Comparison of ENCODE assay signal across 11 mouse cellular contexts in the genomic region with DNA sequence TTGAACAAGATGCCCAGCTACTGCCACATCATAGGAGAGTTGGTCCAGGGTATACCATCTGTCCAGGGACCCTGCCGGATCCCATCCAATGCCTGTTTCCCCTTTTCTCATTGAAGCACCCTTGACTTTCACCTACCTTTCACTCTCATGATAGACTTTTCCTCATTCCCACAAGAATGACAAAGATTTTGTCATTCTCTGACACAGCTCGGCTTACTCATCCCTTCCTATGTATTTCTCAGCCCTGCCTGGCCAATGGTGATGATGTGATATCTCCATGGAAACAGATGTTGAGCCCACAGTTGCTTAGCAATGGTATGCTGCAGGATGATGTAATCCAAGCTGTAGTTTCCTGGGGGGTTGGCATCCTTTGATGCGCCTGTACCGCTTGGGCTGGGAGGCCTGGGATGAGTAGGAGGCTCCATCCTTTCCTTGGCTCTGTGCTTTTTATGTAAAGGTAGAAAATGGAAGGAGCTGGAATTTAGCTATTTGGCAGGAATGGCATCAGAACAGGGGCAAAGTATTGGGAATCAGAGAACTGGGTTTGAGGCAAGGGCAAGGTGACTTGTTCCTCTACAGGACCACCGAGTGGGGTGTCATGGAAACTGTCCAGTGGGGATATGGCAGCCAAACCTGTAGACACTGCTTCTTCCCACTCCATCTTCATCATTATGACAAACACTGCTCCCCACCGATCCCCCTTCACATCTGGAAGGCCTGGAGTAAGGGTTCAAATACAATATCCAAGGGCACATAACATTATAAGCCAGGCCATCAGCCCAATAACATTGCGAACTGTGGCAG.
DNase-seq lines count a peak whose midpoint lies in the region; ATAC-seq lines count a peak whose summit lies in the region.
"Had no signal": no experiment of that assay in that cellular context is flagged by ENCODE, and none has a peak within 500 bp of the region (broad histone marks: within the 10 kb centered on the region; RNA-seq: fewer than 3 reads in every experiment).

No protein-coding gene starts in this region.

- no peak overlapping the region for H3K9ac ChIP-seq in midbrain, embryonic 13.5 days (replicated peaks)
- no peak overlapping the region for H3K9ac ChIP-seq in kidney, embryonic 16.5 days (replicated peaks; ENCODE audit: low read length)
- H3K9ac ChIP-seq: limb, embryonic 12.5 days had no signal

- no peaks in the 10 kb centered on the region for H3K36me3 ChIP-seq in midbrain, embryonic 13.5 days
- no peaks in the 10 kb centered on the region for H3K36me3 ChIP-seq in kidney, embryonic 16.5 days (ENCODE audit: insufficient read depth, low read length)
- H3K36me3 ChIP-seq: limb, embryonic 12.5 days had no signal

- peak overlapping the region; percentile 25; the same call in 1 of the 2 replicates for H3K27ac ChIP-seq in midbrain, embryonic 13.5 days
- no peak overlapping the region for H3K27ac ChIP-seq in kidney, embryonic 16.5 days (ENCODE audit: low read length)
- H3K27ac ChIP-seq: limb, embryonic 12.5 days had no signal

- H3K27me3 ChIP-seq in midbrain, embryonic 13.5 days, result no peaks in the 10 kb centered on the region
- H3K27me3 ChIP-seq in kidney, embryonic 16.5 days (ENCODE audit: insufficient read depth, low read length), result 0 out of 2 replicates have a peak, but pooled peaks cover 3% of the 10 kb centered on the region
- H3K27me3 ChIP-seq: limb, embryonic 12.5 days had no signal

- peak; percentile 94 for ATAC-seq in midbrain, embryonic 13.5 days
- ATAC-seq in kidney, embryonic 16.5 days (ENCODE audit: low FRiP score, low TSS enrichment), result no peak

- no peak overlapping the region for H3K4me3 ChIP-seq in midbrain, embryonic 13.5 days (replicated peaks)
- H3K4me3 ChIP-seq in kidney, embryonic 16.5 days (ENCODE audit: low read length), result no peak overlapping the region
- H3K4me3 ChIP-seq: limb, embryonic 12.5 days; megakaryocyte, embryonic 14.5 days had no signal

- 78% methylated on average over 7 of the region's 7 CpGs for WGBS in midbrain, embryonic 13.5 days
- WGBS in kidney, embryonic 16.5 days, result 89% methylated on average over 7 of the region's 7 CpGs

- peaks cover 12% of the 10 kb centered on the region for H3K4me1 ChIP-seq in midbrain, embryonic 13.5 days (replicated peaks)
- H3K4me1 ChIP-seq in kidney, embryonic 16.5 days (ENCODE audit: insufficient read depth, low read length), result no peaks in the 10 kb centered on the region
- H3K4me1 ChIP-seq: limb, embryonic 12.5 days had no signal

- H3K4me2 ChIP-seq in midbrain, embryonic 13.5 days (replicated peaks), result no peak overlapping the region
- H3K4me2 ChIP-seq in kidney, embryonic 16.5 days (replicated peaks; ENCODE audit: low read depth, low read length), result no peak overlapping the region
- H3K4me2 ChIP-seq: limb, embryonic 12.5 days had no signal

- DNase-seq in 416B (ENCODE audit: low read depth) (peak; percentile 64), adipocyte (ENCODE audit: low spot score) (no peak)
- DNase-seq in brain, adult 2 months (ENCODE audit: low read depth, low spot score), result peak; percentile 96
- DNase-seq in layer of hippocampus, adult 11-12 months (ENCODE audit: low spot score), result peak; percentile 76
- no peak for DNase-seq in thymus, postnatal 4 days
- DNase-seq in urinary bladder, postnatal 14 days (ENCODE audit: low spot score), result no peak
- DNase-seq: cerebellum, adult 9-11 months had no signal

- no peaks in the 10 kb centered on the region for H3K9me3 ChIP-seq in midbrain, embryonic 13.5 days
- no peaks in the 10 kb centered on the region for H3K9me3 ChIP-seq in kidney, embryonic 16.5 days (ENCODE audit: low read length)
- H3K9me3 ChIP-seq: limb, embryonic 12.5 days had no signal

Comparison
In these comparisons a context has a peak if more than half of its experiments do, and no peak if none do; other contexts are left out.
1. DNase-seq: peak in 416B (single experiment), brain, adult 2 months (single experiment) and layer of hippocampus, adult 11-12 months (single experiment); none in adipocyte (single experiment), thymus, postnatal 4 days (single experiment) and urinary bladder, postnatal 14 days (single experiment).